Comparison of ENCODE assay signal across 8 mouse cellular contexts in genomic region chrX:106190091-106190490, GRCm38 (mm10). TPM values are rescaled to one million over a fixed set of nuclear protein-coding genes. Genes with fewer than 3 reads are reported as not detected.
DNase-seq lines count a peak whose midpoint lies in the region; ATAC-seq and TF ChIP-seq lines count a peak whose summit lies in the region.

No protein-coding gene starts in this region.

- H3K4me2 ChIP-seq in heart, embryonic 15.5 days: peak overlapping the region; percentile 63
- peak overlapping the region; percentile 63 for H3K4me2 ChIP-seq in liver, embryonic 16.5 days (ENCODE audit: low read depth, low read length)

- no peak for TF ChIP-seq CTCF in G1E (IDR thresholded peaks at IDR 0.05; ENCODE audit: low read depth, low read length)

- H3K9me3 ChIP-seq in heart, embryonic 15.5 days (replicated peaks): no peaks in the 10 kb centered on the region
- H3K9me3 ChIP-seq in G1E (replicated peaks): peaks cover 6% of the 10 kb centered on the region
- H3K9me3 ChIP-seq in hindbrain, embryonic 10.5 days: no peaks in the 10 kb centered on the region
- H3K9me3 ChIP-seq in liver, embryonic 16.5 days (replicated peaks; ENCODE audit: control insufficient read depth, low read length): no peaks in the 10 kb centered on the region

- H3K36me3 ChIP-seq in heart, embryonic 15.5 days: peaks cover 10% of the 10 kb centered on the region; the same call in 1 of the 2 replicates
- peaks cover 58% of the 10 kb centered on the region for H3K36me3 ChIP-seq in G1E (replicated peaks)
- H3K36me3 ChIP-seq in hindbrain, embryonic 10.5 days: peaks cover 40% of the 10 kb centered on the region
- no peaks in the 10 kb centered on the region for H3K36me3 ChIP-seq in liver, embryonic 16.5 days (ENCODE audit: control insufficient read depth, insufficient read depth)

- intact Hi-C loops in heart, postnatal 14 days (cut with DNase I): no loop called here

- H3K4me1 ChIP-seq in heart, embryonic 15.5 days (replicated peaks): peaks cover 12% of the 10 kb centered on the region
- H3K4me1 ChIP-seq in G1E (ENCODE audit: insufficient read depth, low read depth, low read length): peaks cover 24% of the 10 kb centered on the region
- H3K4me1 ChIP-seq in hindbrain, embryonic 10.5 days (replicated peaks): peaks cover 30% of the 10 kb centered on the region
- peaks cover 6% of the 10 kb centered on the region for H3K4me1 ChIP-seq in liver, embryonic 16.5 days (ENCODE audit: control insufficient read depth, low read depth, low read length)

- H3K4me3 ChIP-seq in heart, embryonic 15.5 days: peak overlapping the region; percentile 59
- H3K4me3 ChIP-seq in G1E (ENCODE audit: low read depth, low read length): peak overlapping the region; percentile 74
- H3K4me3 ChIP-seq in hindbrain, embryonic 10.5 days: peak overlapping the region; percentile 64
- H3K4me3 ChIP-seq in liver, embryonic 16.5 days (ENCODE audit: low read depth, low read length): peak overlapping the region; percentile 11; the same call in 1 of the 2 replicates

- DNase-seq in heart, postnatal 14 days: no peak
- DNase-seq in G1E (ENCODE audit: low spot score): no peak
- no peak for DNase-seq in hindbrain, embryonic 10.5 days (ENCODE audit: low spot score)
- DNase-seq in MN1 (ENCODE audit: low spot score): no peak
- no peak for DNase-seq in cerebellum, adult 9-11 months
- no peak for DNase-seq in Muller cell, postnatal 12 days (ENCODE audit: inconsistent ontology term)

- peak overlapping the region; percentile 65 for H3K9ac ChIP-seq in heart, embryonic 15.5 days
- no peak overlapping the region for H3K9ac ChIP-seq in liver, embryonic 16.5 days (ENCODE audit: low read depth, low read length)

- peak overlapping the region; percentile 9; the same call in 1 of the 2 replicates for H3K27ac ChIP-seq in heart, embryonic 15.5 days
- no peak overlapping the region for H3K27ac ChIP-seq in hindbrain, embryonic 10.5 days
- H3K27ac ChIP-seq in liver, embryonic 16.5 days (ENCODE audit: low read length): no peak overlapping the region

- no peak for ATAC-seq in heart, embryonic 15.5 days (replicated peaks; ENCODE audit: insufficient number of reproducible peaks, insufficient read depth, low FRiP score, low read depth)
- ATAC-seq in G1E (ENCODE audit: extremely low read depth, insufficient number of reproducible peaks, low FRiP score, poor library complexity, severe bottlenecking): no peak
- ATAC-seq in liver, embryonic 16.5 days (ENCODE audit: low read depth): no peak

- H3K27me3 ChIP-seq in heart, embryonic 15.5 days: no peaks in the 10 kb centered on the region
- peaks cover 3% of the 10 kb centered on the region; the same call in 1 of the 2 replicates for H3K27me3 ChIP-seq in G1E (ENCODE audit: insufficient read depth, low read length)
- H3K27me3 ChIP-seq in hindbrain, embryonic 10.5 days (ENCODE audit: insufficient read depth, poor library complexity, severe bottlenecking): no peaks in the 10 kb centered on the region; the same call in none of the 2 replicates
- H3K27me3 ChIP-seq in liver, embryonic 16.5 days (ENCODE audit: control insufficient read depth, insufficient read depth, low read depth, low read length): no peaks in the 10 kb centered on the region

- WGBS in heart, embryonic 15.5 days: 32% methylated on average over 4 of the region's 4 CpGs
- 49% methylated on average over 4 of the region's 4 CpGs for WGBS in hindbrain, embryonic 10.5 days
- WGBS in liver, embryonic 16.5 days (ENCODE audit: insufficient replicate concordance): 40% methylated on average over 4 of the region's 4 CpGs

RNA-seq across cellular contexts. Expression of gene Pgk1, which starts 3.2 kb away (rescaled TPM):
- 569 and 615 TPM in 2 replicates for polyA plus RNA-seq in heart, embryonic 15.5 days (2015; fragmentation: Nextera tagmentation; extraction: Ambion mirVana)
- 100 to 1,000 TPM; 554 to 629 TPM for total RNA-seq in heart, postnatal 14 days (2021)
- total RNA-seq in G1E (2014; fragmentation: Nextera tagmentation) (667 and 759 TPM in 2 replicates), G1E (2017) (1,594 and 1,756 TPM in 2 replicates)
- polyA plus RNA-seq in G1E (2012): 110 and 118 TPM in 2 replicates
- polyA plus RNA-seq in hindbrain, embryonic 10.5 days (2016; fragmentation: Nextera tagmentation; extraction: Ambion mirVana): 461 and 603 TPM in 2 replicates
- polyA plus RNA-seq in liver, embryonic 16.5 days (2015; fragmentation: Nextera tagmentation; extraction: Ambion mirVana): 189 and 191 TPM in 2 replicates

RNA-seq across cellular contexts. Expression of gene Taf9b, which starts 30.9 kb away (rescaled TPM):
- 17.4 and 17.9 TPM in 2 replicates for polyA plus RNA-seq in heart, embryonic 15.5 days (2015; fragmentation: Nextera tagmentation; extraction: Ambion mirVana)
- total RNA-seq in heart, postnatal 14 days (2021): 10 to 100 TPM in 1 of 2 experiments, 1 to 10 TPM in 1; 8.5 to 10.7 TPM
- total RNA-seq in G1E (2014; fragmentation: Nextera tagmentation): 26.9 and 33.1 TPM in 2 replicates
- total RNA-seq in G1E (2017): 13.9 and 17.7 TPM in 2 replicates
- 0.36 and 0.43 TPM in 2 replicates for polyA plus RNA-seq in G1E (2012)
- 9.3 and 10.9 TPM in 2 replicates for polyA plus RNA-seq in hindbrain, embryonic 10.5 days (2016; fragmentation: Nextera tagmentation; extraction: Ambion mirVana)
- polyA plus RNA-seq in liver, embryonic 16.5 days (2015; fragmentation: Nextera tagmentation; extraction: Ambion mirVana): 4.0 and 4.3 TPM in 2 replicates

RNA-seq across cellular contexts. Expression of gene Tlr13, which starts 47.1 kb away (rescaled TPM):
- 0.43 and 1.3 TPM in 2 replicates for polyA plus RNA-seq in heart, embryonic 15.5 days (2015; fragmentation: Nextera tagmentation; extraction: Ambion mirVana)
- 1 to 10 TPM; 1.5 to 1.7 TPM for total RNA-seq in heart, postnatal 14 days (2021)
- total RNA-seq in G1E (2014; fragmentation: Nextera tagmentation) (not detected in 2 replicates), G1E (2017) (0.06 and 0.11 TPM in 2 replicates)
- not detected in 2 replicates for polyA plus RNA-seq in G1E (2012)
- 0.26 and 0.27 TPM in 2 replicates for polyA plus RNA-seq in hindbrain, embryonic 10.5 days (2016; fragmentation: Nextera tagmentation; extraction: Ambion mirVana)
- 1.0 and 1.3 TPM in 2 replicates for polyA plus RNA-seq in liver, embryonic 16.5 days (2015; fragmentation: Nextera tagmentation; extraction: Ambion mirVana)

Comparison
In these comparisons a context has a peak if more than half of its experiments do, and no peak if none do; other contexts are left out.
1. H3K4me3 ChIP-seq: peak in every context shown above with its lines; median percentile 74 in G1E; 64 in hindbrain, embryonic 10.5 days; 59 in heart, embryonic 15.5 days; 11 in liver, embryonic 16.5 days.